Mouse (Mus musculus): ENCODE measurements around the gene Tyro3.

- TF ChIP-seq POLR2A (IDR thresholded peaks at IDR 0.05; ENCODE audit: insufficient read length, low read depth) (no peak), E2F4 (IDR thresholded peaks at IDR 0.05; ENCODE audit: insufficient read depth) (no peak), MYOG (IDR thresholded peaks at IDR 0.05; ENCODE audit: control insufficient read depth in 1 of 3, insufficient read depth in 1 of 3, insufficient read length in 2 of 3, low read depth in 2 of 3) (no peak), MYOD1 (IDR thresholded peaks at IDR 0.05; ENCODE audit: control insufficient read depth in 1 of 3, insufficient read length in 2 of 3, low read depth in 2 of 3) (no peak), POLR2AphosphoS2 (IDR thresholded peaks at IDR 0.05; ENCODE audit: insufficient read length, low read depth) (no peak), MAX (IDR thresholded peaks at IDR 0.05; ENCODE audit: low read depth) (no peak), CEBPB (IDR thresholded peaks at IDR 0.05; ENCODE audit: insufficient read depth, poor library complexity, severe bottlenecking) (no peak), TCF12 (IDR thresholded peaks at IDR 0.05; ENCODE audit: insufficient read depth, poor library complexity, severe bottlenecking) (no peak)
Measured at GRCm38 (mm10) chr2:119838363-119839156, 41.0 kb downstream of the Tyro3 start.
